Mouse (Mus musculus): Measurements from ENCODE around the gene Adcy3.

GRCm38 (mm10) chr12:4178839-4179238 lies 45.9 kb downstream of the Adcy3 start:
- TF ChIP-seq POLR2A (IDR thresholded peaks at IDR 0.05; ENCODE audit: low read depth, low read length): no peak
- no peak for TF ChIP-seq CTCF (conservative IDR thresholded peaks at IDR 0.05; ENCODE audit: insufficient read depth, insufficient read length, low read depth, low read length)

All from kidney, adult 2 months (tissue).